Mouse (Mus musculus): ENCODE measurements around the gene Ttc29.

DNA sequence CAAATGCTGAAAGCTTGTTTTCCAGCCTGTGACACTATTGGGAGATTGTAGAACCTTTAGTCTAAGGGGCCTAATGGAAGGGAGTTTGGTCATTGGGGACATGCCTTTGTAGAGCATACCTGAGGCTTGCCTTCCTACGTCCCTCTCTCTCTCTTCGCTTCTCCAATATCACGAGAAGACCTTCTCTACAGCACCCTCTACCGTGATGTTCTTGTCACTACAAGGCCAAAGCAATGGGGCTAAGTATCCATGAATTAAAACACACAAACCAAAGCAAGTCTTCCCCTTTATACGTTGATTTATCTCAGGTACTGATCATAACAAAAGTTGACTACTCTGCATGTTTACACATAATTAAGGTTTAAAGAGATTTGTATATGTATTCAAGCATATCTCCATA, 8.9 kb upstream of the Ttc29 start:
- no peak for TF ChIP-seq POLR2A (IDR thresholded peaks at IDR 0.05; ENCODE audit: insufficient read depth, low read depth, low read length)
- no peak for TF ChIP-seq CTCF (IDR thresholded peaks at IDR 0.05; ENCODE audit: insufficient read depth, low read depth, low read length)
